Mouse (Mus musculus) liver (tissue): ENCODE measurements around the gene Ccnl1.

ENCODE experiments used
- DNase-seq: peaks from one replicate; pipeline ENCODE4 v3.0.0-alpha.2; 2020; ENCODE audit warnings: mixed read lengths

Ccnl1 gene

DNA sequence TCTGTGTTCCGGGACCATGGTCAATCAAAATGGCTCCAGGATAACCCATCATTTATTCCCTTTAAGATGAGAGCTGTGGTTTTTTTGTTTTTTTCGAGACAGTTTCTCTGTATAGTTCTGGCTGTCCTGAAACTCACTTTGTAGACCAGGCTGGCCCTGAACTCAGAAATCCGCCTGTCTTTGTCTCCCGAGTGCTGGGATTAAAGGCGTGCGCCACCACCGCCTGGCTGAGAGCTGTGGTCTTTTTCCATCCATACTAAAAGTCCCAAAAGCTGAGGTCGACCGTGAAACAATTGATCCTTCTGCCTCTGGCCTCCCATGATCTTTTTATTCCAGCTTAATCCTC is 764 bp upstream of the Ccnl1 start:
- no peak for DNase-seq

GRCm38 (mm10) chr3:65957271-65958101 is 563 bp downstream of the Ccnl1 start:
- peak; percentile 80 for DNase-seq

- no peak for DNase-seq
These were observed 3.3 kb downstream of the Ccnl1 start for GRCm38 (mm10) chr3:65954499-65955391.

- no peak for DNase-seq
These were observed 7.2 kb downstream of the Ccnl1 start for GRCm38 (mm10) chr3:65950831-65951365.

- DNase-seq = no peak
These were observed 7.7 kb downstream of the Ccnl1 start for GRCm38 (mm10) chr3:65950304-65950703.

GRCm38 (mm10) chr3:65945277-65945932 is 12.6 kb downstream of the Ccnl1 start:
- DNase-seq = no peak

DNA sequence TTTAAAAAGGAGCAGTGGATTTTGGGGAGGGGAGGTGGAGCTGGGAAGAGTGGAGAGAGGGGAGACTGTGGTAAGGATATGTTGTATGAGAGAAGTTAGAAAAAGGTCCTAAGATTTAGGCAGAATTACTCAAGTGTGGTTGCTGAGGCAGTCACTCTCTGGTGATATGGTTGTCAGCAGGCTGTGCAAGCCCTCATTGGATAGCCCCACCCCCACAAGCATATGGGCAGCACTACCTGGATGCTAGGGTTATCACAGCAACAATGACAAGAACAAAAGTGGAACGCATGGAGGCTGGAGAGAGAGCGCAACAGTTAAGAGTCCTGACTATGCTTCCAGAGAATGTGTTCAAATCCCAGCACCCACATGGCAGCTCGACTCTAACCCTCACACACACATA is 13.3 kb downstream of the Ccnl1 start:
- no peak for DNase-seq

DNA sequence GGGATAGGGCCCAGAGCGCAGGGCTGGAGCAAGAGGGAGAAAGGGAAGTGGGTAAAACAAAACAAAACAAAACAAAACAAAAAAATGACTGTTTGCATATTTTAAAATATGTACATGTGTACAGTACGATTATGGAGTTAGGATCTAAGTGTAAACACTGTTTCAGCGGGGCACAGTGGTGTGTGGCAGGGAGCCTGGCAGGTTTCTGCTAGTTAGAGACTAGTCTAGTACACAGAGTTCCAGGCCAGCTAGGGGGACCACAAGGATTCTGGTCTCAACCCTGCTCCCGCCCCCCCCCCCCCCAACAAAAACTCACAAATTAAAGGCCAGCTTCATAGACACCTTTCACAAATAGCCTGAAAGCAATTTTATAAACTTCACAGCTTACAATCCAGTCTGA is 14.6 kb downstream of the Ccnl1 start:
- no peak for DNase-seq

DNA sequence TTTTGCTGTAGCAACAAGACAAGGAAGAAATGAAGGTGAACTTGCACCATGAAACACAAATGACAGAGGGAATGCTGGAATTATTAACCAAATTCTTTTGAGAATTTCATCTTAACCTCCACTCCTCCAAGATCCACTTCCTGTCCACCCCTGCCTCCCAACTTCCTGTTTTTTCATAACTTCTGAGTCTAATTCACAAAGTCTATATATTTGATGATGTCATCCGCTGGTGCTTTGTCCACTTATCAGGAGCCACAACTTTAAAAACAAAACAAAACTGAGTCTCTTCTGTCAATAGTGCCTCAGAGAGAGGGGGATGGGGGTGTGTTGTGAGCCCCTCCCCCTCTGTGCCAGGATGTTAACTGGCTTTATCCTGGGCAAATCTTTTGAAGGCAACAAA is 17.0 kb downstream of the Ccnl1 start:
- DNase-seq = no peak

DNA sequence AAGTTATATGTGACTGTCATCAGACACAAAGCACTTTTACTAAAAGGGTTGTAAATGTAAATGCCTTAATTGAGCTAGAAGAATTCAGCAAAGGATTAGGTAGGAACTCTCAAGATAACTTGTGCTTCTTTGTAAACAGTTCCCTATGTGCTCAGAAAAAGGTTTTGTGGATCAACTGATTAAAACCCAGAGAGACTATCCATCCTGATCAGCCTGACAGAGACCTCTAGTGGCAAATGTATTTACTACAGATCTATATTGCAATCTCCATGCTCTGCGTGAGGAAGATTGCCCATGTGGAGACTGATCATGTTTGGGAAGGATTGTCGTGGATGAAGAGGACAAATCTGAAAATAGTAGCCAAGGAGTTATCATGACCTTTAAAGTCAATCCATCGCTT is 19.8 kb downstream of the Ccnl1 start:
- DNase-seq = no peak

DNA sequence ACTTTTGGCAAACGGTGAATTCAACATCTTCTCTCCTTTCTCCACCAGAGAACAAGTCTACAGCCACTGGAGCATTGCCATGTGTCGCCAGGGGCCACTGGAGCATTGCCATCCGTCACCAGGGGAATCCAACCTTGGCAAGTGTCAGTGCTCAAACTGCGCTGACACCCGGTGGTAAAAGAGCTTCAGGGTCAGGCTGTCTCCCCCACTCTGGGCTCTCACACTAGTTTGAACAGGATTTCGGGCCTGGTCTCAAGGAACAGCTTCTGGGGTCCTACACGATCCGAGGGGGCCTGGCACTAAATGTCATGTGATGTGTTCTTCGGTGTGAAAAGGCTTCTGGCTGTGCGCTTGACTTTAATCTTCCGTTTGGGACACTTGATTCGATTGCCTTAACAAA is 21.7 kb downstream of the Ccnl1 start:
- no peak for DNase-seq

GRCm38 (mm10) chr3:65935153-65935552 is 22.9 kb downstream of the Ccnl1 start:
- no peak for DNase-seq

DNA sequence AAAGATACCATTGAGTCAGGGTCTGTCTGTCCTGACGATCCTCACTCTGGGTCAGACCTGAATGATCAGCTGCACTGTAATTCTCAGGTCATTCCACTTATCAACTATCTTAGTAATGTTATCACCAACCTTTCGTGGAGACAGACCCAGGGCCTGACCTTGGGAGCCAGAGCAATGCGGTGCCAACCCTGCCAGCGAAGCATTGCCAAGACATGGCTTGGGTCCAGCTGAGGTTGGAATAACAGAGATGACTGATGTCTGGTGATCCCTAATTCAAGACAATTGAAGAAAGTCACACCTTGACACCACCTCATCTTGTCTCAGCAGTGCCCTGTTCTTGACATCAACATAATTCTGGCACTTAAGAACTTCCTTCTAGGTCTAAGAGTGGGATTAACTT is 24.3 kb downstream of the Ccnl1 start:
- no peak for DNase-seq

DNA sequence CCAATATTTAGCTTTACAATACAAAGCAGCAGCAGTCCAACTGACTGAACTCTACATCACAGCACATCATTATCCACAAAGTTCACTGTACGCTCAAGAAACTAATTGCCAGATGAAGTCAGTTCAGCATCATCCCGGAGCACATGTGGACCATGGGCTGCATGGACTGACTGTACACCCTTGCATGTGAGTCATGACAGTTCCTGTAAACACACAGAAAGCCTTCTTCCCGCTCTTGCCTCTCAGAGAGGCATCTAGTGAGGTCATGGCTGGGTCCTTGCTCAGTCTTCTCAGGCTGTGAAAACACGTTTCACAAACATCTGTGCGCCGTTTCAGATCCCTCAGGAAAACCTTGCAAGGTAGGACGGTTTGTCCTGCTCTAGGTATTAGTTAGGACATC is 26.5 kb downstream of the Ccnl1 start:
- no peak for DNase-seq

DNA sequence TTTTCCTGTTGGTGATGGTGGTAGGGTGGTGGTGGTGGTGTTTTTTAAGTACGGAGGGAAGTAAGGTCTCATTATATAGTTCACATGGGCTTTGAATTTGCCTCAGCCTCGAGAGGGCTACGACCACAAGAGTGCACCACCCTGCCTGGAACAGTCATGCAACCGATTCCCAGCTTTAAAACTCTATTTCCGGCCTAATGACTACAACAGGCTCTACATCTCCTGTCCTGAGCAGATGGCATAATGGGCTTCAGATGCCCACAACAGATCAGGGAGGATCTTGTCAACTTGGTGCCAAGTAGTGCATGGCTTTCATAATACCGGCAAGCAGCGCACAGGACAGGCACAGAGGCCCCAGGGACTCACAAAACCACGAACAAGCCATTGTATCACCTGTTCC is 27.4 kb downstream of the Ccnl1 start:
- no peak for DNase-seq

- DNase-seq = peak; percentile 69
These were observed 28.0 kb downstream of the Ccnl1 start for GRCm38 (mm10) chr3:65929821-65930633.

DNA sequence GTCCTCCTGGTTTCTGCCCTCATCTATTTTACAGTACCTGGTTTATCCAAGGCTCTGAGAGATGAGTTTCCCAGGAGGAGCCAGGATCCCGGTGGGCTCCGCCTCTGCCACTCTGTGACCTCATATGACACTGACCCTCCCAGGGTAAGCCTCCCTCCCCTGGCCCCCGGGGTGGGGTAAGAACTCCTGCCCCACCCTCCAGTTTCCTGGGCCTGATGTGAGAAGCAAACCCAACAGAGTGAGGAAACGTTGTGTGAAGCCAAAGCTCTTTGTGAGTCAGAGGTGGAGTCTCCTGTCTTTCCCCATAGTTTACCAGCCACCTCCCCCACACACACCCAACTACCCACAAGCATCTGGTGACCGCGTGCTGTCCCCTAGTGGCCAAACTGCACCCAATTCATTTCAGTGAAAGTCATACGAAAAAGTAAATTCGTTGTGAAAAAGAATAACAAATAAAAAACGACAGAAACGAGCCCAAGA is 28.7 kb downstream of the Ccnl1 start:
- peak; percentile 76 for DNase-seq

DNA sequence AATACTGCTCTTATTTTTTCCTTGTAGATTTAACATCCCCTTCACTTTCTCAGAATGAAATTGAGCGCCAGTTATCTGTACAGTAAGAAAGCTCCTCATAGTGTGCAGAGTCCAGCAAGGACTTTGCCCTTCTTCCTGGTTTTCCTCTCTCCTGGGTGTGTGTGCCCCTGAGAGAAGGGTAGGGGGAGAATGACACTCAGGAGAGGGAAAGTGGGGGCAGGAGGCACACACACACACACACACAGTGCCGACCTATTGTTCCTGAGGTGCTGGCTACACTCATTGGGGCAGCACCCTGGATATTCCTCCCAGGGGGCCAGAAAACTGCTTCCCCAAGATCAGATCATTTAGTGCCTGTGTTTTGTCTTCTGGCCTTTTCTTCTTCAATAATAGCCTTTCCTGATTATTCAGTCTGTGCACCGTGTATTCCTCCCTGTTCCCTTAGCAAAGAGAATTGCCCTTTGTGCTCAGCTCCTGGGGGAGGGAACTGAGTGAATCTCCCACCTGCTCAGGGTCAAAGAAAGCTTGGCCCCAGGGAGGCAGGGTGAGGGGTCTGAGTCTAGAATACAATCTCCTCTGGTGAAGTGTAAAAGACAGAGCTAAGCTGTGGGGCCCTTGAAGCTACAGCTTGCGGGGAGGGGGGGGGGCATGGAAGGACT is 29.3 kb downstream of the Ccnl1 start:
- no peak for DNase-seq

DNA sequence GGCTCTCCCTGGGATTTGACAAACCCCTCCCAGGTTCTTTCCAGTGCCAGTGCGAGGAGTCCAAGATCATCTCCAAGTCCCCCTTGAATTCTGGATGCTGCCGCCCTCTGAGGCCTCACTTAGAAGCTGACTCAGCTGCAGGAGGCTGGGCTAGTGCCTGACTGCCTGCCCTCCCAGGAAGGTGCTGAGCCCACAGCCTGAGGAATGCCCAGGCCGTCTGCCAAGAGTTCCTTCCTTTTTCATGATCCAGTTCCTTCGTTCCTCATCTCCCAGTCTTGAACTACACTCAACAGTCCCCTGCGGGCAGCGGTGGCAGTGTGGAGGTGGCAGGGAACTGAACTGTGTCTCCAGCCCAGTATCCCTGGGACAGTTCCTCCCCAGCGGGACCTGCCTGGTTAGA is 30.4 kb downstream of the Ccnl1 start:
- DNase-seq = peak; percentile 24

DNA sequence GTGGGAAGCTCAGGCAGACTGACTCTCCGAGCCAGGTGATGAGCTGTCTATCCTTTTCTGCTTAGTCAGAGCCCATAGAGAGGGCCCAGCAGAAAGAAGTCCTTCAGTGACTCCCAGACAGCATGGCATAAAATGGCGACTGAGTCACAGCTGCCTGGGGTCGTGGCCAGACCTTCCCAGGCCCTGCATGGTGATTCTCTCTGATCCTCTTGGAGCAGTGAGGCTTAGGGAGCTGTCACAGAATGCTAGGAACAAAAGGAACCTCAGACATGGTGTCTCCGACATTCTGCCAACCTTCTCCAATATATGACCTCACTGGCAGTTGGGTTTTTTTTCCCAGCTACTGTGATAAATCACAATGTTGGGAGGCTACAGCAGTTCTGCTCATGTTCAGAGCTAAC is 30.9 kb downstream of the Ccnl1 start:
- DNase-seq = no peak

- no peak for DNase-seq
These were observed 31.6 kb downstream of the Ccnl1 start for GRCm38 (mm10) chr3:65926426-65926825.
